Mouse (Mus musculus): ENCODE data around the gene Nfe2l2.
"Not testable (repeated sequence)": the region's sequence is repeated elsewhere in the genome, so short reads cannot be mapped to it uniquely, and the experiment has no call there.

The Nfe2l2 gene

DNA sequence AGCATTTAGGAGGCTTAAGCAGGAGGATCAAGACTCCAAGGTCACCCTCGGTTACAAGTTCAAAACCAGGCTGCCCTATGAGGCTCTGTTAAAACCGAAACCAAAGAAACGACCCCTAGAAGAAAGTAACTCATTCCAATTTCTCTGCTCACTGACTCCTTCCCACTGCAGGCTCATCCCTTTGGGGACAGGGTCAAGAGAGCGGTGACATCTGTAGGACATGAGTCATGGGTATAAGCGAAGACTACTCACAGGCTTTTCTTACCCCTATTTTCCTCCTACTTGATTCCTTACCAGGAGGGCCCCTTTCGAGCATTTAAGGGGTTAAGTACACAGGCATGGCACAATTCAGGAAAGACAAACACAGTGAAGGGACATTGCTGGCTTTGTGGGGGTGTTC lies 60.5 kb downstream of the Nfe2l2 start:
- no peak for DNase-seq (ENCODE audit: low spot score in 2 of 2)

- DNase-seq (ENCODE audit: low spot score in 2 of 2) = no peak
These were observed 61.5 kb downstream of the Nfe2l2 start for GRCm38 (mm10) chr2:75642795-75643550.

DNA sequence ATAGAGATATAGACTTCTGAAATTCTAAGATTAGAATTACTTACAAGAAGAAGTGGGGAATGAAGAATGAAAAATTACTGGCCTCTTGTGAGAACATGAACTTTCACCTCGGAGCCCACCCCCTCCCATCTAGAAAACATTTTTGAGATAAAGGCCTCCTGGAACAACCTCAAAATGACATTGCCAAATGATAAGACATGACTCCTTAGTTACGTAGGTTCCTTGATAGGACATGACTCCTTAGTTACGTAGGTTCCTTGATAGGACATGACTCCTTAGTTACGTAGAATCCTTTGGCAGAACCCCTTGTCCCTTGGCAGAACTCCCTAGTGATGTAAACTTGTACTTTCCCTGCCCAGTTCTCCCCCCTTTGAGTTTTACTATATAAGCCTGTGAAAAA lies 62.1 kb downstream of the Nfe2l2 start:
- not testable (repeated sequence) for DNase-seq (ENCODE audit: low spot score in 2 of 2)

DNA sequence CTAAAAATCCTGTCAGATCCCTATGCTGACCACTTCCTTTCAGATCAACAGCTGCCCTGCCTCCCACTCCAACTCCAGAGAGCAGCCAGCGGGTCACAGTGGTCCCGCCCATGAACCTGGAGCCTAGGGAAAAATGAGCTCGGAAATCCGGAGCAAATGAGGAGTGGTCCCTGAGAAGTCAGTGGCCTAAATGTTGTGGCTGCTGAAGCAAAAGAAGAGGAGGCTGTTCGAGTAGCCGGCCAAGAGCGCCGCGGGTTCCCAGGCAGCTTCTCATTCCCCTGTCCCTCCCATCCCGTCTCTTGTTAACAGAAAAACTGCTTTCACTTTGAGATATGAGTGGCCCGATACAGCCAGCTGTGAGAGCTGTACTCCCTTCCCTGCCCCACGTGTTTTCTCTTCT lies 64.9 kb downstream of the Nfe2l2 start:
- not testable (repeated sequence) for DNase-seq (ENCODE audit: low spot score in 2 of 2)

GRCm38 (mm10) chr2:75637822-75638221 lies 66.6 kb downstream of the Nfe2l2 start:
- DNase-seq (ENCODE audit: low spot score in 2 of 2) = not testable (repeated sequence)

GRCm38 (mm10) chr2:75637361-75637760 lies 67.1 kb downstream of the Nfe2l2 start:
- no peak for DNase-seq (ENCODE audit: low spot score in 2 of 2)

DNA sequence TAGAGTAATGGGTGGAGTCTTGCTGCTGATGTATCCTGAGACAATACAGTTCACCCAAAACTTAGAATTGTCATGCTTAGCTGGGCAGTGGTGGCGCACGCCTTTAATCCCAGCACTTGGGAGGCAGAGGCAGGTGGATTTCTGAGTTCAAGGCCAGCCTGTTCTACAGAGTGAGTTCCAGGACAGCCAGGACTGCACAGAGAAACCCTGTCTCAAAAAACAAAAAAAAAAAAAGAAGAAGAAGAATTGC lies 67.5 kb downstream of the Nfe2l2 start:
- not testable (repeated sequence) for DNase-seq (ENCODE audit: low spot score in 2 of 2)

- no peak for DNase-seq (ENCODE audit: low spot score in 2 of 2)
These were observed 68.0 kb downstream of the Nfe2l2 start for GRCm38 (mm10) chr2:75636261-75637054.

DNA sequence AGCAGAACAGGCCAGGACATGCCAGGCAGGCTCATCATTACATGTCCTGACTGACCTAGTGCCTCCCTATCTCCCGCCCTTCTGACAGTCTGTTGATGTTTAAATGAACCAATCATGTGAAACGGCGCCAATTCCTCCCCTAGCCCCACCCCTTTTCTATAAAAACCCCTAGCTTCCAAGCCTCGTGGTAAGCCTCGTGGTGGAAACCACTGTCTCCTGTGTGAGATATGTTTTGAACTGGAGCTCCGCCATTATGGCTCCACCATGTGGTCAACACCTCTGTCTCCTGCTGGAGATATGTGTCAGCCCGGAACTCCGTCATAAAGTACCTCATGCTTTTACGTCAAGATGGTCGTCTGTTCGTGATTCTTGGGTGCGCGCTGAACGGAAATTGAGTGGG lies 70.0 kb downstream of the Nfe2l2 start:
- not testable (repeated sequence) for DNase-seq (ENCODE audit: low spot score in 2 of 2)

DNA sequence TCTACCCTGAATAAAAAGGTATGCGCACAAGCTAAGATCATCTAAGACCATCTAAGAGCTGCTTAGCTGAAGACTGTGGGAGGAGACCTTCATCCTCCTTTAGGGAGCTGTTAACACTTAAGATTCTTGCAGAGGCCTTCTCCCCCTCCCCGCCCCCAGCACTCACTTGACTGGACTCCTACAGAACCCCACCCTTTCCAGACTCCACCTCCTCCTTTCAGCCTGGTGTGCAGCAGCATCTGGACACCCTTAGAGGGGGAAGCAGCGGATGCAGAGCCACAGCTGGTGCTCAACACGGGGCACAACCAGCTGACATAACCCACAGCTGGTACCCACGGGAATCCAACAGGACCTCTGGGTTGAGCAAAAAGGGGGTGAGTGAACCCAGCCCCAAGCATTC lies 70.7 kb downstream of the Nfe2l2 start:
- no peak for DNase-seq (ENCODE audit: low spot score in 2 of 2)

DNA sequence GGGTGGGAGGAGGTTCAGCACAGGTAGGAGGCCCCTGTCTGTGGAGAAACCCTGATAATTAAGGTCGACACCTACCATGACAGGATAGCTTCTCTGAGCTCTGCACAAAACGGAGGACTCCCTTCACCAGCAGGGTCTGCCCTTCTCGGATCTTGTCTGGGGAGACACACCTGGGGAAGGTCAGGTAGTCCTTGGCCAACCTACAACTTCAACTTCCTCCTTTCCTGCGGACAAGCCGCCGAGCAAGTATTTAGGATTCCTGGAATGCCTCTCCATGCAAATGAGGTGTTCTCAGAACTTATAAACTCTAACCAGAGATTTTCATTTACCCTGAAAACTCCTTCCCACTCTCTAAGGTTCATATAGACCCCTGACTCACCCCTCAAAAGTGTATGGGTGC lies 71.1 kb downstream of the Nfe2l2 start:
- DNase-seq (ENCODE audit: low spot score in 2 of 2) = no peak

DNA sequence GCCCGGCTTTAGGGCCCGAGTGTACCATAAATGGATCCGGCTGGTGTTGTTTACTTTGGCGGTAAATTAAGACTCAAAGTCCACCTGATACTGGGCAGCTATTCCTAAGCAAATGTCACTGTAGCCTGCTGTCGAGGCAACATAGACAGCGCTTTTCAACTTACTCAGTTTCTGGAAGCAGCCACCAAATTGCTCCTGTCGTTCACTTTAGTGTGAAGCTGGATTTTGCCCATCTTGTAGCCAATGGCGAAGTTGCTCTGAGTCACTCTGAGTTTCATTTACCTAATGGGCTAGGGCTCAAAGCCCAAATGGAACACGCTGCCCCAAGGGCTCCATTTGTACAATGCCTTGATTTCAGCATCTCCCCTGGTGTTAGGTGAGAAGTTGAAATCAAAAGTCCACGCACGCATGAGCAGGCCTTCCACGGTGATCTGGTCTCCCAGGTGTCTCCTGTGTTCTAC lies 71.7 kb downstream of the Nfe2l2 start:
- no peak for DNase-seq (ENCODE audit: low spot score in 2 of 2)

GRCm38 (mm10) chr2:75632043-75632442 lies 72.4 kb downstream of the Nfe2l2 start:
- no peak for DNase-seq (ENCODE audit: low spot score in 2 of 2)

DNA sequence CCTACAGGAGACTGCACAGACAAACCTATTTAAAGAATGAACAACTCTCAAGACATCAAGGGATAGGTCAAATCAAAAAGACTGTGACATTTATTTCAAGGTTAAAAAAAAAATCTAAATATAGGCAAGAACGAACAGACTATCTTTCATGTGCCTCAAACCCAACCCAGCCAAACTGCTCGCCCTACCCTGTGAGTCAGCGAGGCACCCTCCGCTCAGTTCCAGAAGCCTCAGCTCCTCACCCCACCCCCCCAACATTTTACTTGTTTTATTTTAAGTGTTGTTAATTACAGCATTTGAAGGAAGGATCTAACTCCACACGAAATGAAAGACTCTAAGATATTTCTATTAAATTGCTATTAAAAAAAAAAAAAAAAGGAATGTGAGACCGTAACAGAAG lies 73.0 kb downstream of the Nfe2l2 start:
- DNase-seq (ENCODE audit: low spot score in 2 of 2) = no peak

GRCm38 (mm10) chr2:75628487-75628886 lies 76.0 kb downstream of the Nfe2l2 start:
- no peak for DNase-seq (ENCODE audit: low spot score in 2 of 2)

GRCm38 (mm10) chr2:75626597-75627440 lies 77.6 kb downstream of the Nfe2l2 start:
- no peak for DNase-seq (ENCODE audit: low spot score in 2 of 2)

All from cerebellum, postnatal 4 days (tissue).